Mouse (Mus musculus) monocyte, adult 5-6 weeks (primary cell): Measurements from ENCODE around the gene Hbb-bt. TPM values are rescaled to one million over a fixed set of nuclear protein-coding genes. Genes with fewer than 3 reads are reported as not detected.
"Not testable (repeated sequence)": the region's sequence is repeated elsewhere in the genome, so short reads cannot be mapped to it uniquely, and the experiment has no call there.

ENCODE experiments used
- ATAC-seq: fragments of 153-309, 156-312 bp; replicated peaks from 2 replicates; pipeline ENCODE4 v1.8.0; 2017; ENCODE audit warnings: mild to moderate bottlenecking; ENCODE audit not compliant: low TSS enrichment, insufficient number of reproducible peaks, severe bottlenecking, poor library complexity, low FRiP score
- total RNA-seq: library from RNA; stranded (forward); fragments of 200-1000, 200-491, 200-594 nt; gene quantifications from 3 replicates; pipeline ENCODE4 v1.2.3, GENCODE M21; 2017

The Hbb-bt gene
- total RNA-seq, 1 experiment from 2014 or later, result 1,259 TPM

- ATAC-seq, result no peak
These were observed 3.5 kb downstream of the Hbb-bt start for GRCm38 (mm10) chr7:103810296-103810695.

DNA sequence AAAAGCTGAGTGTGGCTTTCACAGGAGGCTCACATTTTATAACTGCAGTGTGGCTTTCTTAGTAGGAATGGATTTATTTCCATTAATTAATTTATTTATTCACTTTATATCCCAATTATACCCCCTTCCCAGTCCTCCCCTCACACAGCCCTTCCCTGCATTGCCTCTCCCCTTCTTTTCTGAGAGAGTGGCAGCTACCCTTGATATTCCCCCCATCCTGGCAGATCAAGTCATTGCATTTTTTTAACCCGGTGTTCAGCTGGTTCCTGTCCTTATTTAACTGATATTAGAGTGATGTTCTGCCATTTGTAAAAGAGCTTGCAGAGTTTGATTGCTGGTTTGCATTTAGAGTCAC is 4.0 kb downstream of the Hbb-bt start:
- ATAC-seq, result no peak

DNA sequence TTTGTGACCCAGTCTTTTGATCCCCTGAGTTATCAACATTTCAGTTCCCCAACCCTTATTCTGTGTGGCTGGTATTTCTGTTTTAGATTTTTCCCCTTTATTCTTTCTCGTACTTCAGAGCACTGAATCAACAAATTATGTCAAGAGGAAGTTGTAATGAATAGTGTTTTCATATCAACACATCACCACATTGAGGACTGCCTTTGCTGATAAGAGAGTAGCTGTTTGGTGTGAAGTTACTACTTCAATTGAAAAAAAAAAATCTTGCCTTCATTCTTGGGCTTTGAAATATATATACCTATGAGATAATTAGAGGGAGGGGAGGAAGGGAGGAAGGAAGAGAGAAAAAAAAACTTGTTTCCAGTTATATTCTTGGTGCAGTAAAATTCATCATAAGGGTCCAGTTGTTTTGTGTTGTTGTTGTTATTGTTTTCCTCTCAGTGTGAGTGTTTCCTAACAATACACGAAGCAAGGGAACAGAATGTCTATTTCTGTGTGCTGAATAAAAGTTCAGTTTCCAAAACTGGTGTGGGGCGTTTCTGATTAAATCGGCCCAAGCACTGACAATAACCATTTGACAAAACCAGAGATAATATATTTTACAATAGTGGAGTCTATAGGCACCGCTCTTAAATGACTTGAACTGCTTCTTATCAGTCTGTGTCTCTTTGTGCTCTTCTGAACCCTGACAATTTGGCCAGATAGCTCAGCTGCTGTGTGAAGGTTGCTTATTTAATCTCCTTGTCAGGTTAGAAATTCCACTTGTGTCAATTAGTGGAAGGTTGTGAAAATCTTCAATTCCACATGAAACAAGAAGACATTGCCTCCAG is 4.6 kb downstream of the Hbb-bt start:
- ATAC-seq, result no peak

GRCm38 (mm10) chr7:103808120-103808519 is 5.7 kb downstream of the Hbb-bt start:
- ATAC-seq, result not testable (repeated sequence)

GRCm38 (mm10) chr7:103806856-103807255 is 6.9 kb downstream of the Hbb-bt start:
- 0 out of 2 replicates have a peak, but pooled peaks have one; percentile 31 for ATAC-seq

DNA sequence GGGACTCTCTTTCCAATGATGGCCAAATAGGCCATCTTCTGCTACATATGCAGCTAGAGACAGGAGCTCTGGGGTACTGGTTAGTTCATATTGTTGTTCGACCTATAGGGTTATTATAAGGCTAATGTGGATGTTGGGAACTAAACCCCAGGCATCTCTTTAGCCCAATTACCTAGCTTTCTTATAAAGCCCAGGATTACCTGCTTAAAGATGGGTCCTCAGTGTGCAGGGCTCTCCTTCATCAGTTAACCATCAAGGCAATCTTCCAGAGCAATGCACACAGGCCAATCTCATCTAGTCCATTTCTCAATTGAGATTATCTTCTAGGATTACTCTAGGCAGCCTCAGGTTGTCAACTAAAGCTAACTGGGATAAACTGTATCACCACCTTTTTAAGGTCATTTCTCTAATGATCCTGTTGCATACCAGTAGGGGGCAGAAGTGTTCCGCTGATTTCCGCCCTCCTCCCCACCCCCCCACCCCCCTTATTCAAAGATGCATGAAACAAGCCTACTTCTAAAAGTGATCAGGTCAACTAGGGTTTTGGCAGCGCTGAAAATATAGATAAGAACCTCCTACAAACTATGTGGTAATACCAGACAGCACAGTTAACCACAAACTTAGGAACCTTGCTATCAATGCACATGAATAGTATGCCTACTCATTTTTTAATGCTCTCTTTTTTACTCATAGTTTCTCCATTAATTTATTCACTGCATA is 21.0 kb downstream of the Hbb-bt start:
- ATAC-seq, result no peak

DNA sequence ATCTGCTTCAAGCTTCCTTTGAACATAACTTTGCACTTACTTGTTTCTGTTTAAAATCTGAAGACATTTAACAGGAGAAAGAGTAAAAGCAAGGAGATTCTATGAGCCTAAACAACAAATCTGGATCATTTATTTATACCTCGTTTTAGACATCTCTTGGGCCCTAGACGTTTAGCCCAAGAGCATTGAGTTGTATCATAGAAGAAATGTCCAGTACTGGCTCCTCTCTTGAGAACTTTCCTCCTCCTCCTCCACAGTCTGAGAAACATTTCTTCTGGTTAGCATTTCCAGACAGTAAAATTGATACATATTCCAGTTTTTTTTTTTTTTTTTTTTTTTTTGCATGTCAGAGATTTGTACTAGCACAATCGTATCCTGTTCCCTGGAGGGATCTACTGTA is 22.1 kb downstream of the Hbb-bt start, which contains the start of gene Olfr67:
Gene Olfr67 (minus strand): TSS at position 101 of the 400 bp plus-strand sequence.
- no peak for ATAC-seq

- ATAC-seq, result no peak
These were observed 34.2 kb downstream of the Hbb-bt start, which contains the start of gene Olfr68 for GRCm38 (mm10) chr7:103779598-103779997. Gene Olfr68, minus strand, starts transcription at chr7:103779698.

GRCm38 (mm10) chr7:103777652-103778051 is 36.1 kb downstream of the Hbb-bt start:
- ATAC-seq, result not testable (repeated sequence)

GRCm38 (mm10) chr7:103771494-103771893 is 42.3 kb downstream of the Hbb-bt start, which contains the start of gene Olfr69:
Gene Olfr69, minus strand, starts transcription at chr7:103771594.
- ATAC-seq, result no peak

DNA sequence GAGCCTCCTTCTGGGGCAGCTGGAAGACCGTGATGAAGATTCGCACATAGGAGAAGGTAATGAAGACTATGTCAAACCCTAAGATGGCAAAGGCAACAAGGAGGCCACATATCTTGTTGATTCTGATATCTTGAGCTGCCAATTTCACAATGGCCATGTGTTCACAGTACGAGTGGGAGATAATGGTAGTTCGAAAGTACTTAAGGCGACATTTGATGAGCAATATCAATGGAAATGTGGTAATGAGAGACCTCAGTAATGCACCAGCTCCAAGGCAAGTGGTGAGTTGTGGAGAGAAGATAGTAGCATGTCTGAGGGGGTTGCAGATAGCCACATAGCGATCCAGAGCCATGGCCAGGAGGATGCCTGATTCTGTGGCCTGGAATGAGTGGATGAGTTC is 46.1 kb downstream of the Hbb-bt start:
- not testable (repeated sequence) for ATAC-seq

Other genes with a start within 250 kb of the Hbb-bt start
- not detected in 3 replicates for gene Olfr616, start 244.9 kb downstream of the Hbb-bt start, total RNA-seq
- not detected in 3 replicates for gene Olfr617, start 240.9 kb downstream of the Hbb-bt start, total RNA-seq
- gene Olfr618, start 223.9 kb downstream of the Hbb-bt start, total RNA-seq, result not detected in 3 replicates
- not detected in 3 replicates for gene Olfr619, start 213.4 kb downstream of the Hbb-bt start, total RNA-seq
- not detected in 3 replicates for gene Olfr620, start 201.5 kb downstream of the Hbb-bt start, total RNA-seq
- not detected in 3 replicates for gene Olfr622, start 171.3 kb downstream of the Hbb-bt start, total RNA-seq
- gene Olfr623, start 150.3 kb downstream of the Hbb-bt start, total RNA-seq, result not detected in 3 replicates
- gene Olfr624, start 142.8 kb downstream of the Hbb-bt start, total RNA-seq, result not detected in 3 replicates
- gene Olfr625-ps1, start 131.3 kb downstream of the Hbb-bt start, total RNA-seq, result not detected in 3 replicates
- not detected in 3 replicates for gene Olfr243, start 99.3 kb downstream of the Hbb-bt start, total RNA-seq
- not detected in 3 replicates for gene Olfr628, start 83.6 kb downstream of the Hbb-bt start, total RNA-seq
- gene Olfr629, start 69.1 kb downstream of the Hbb-bt start, total RNA-seq, result 0.39 TPM in 1 of 3 replicates, not detected in the others
- gene Olfr630, start 56.7 kb downstream of the Hbb-bt start, total RNA-seq, result not detected in 3 replicates
- not detected in 3 replicates for gene Olfr69, start 42.4 kb downstream of the Hbb-bt start, total RNA-seq
- not detected in 3 replicates for gene Olfr68, start 34.3 kb downstream of the Hbb-bt start, total RNA-seq
- not detected in 3 replicates for gene Olfr67, start 22.2 kb downstream of the Hbb-bt start, total RNA-seq
- 710 to 7,610 TPM (median 7,195 TPM) in 3 replicates for gene Hbb-bs, start 14.1 kb upstream of the Hbb-bt start, total RNA-seq
- gene Hbb-bh2, start 26.5 kb upstream of the Hbb-bt start, total RNA-seq, result not detected in 3 replicates
- gene Hbb-bh1, start 29.2 kb upstream of the Hbb-bt start, total RNA-seq, result not detected in 3 replicates
- gene Hbb-y, start 39.2 kb upstream of the Hbb-bt start, total RNA-seq, result not detected in 3 replicates
- not detected in 3 replicates for gene Olfr66, start 72.3 kb upstream of the Hbb-bt start, total RNA-seq
- not detected in 3 replicates for gene Olfr64, start 80.5 kb upstream of the Hbb-bt start, total RNA-seq
- gene Olfr65, start 89.5 kb upstream of the Hbb-bt start, total RNA-seq, result not detected in 3 replicates
- not detected in 3 replicates for gene Olfr631, start 114.8 kb upstream of the Hbb-bt start, total RNA-seq
- gene Olfr632, start 120.4 kb upstream of the Hbb-bt start, total RNA-seq, result not detected in 3 replicates
- not detected in 3 replicates for gene Olfr633, start 130.4 kb upstream of the Hbb-bt start, total RNA-seq
- 0.11 TPM in 1 of 3 replicates, not detected in the others for gene Olfr635, start 157.2 kb upstream of the Hbb-bt start, total RNA-seq
- not detected in 3 replicates for gene Olfr638, start 184.8 kb upstream of the Hbb-bt start, total RNA-seq
- not detected in 3 replicates for gene Olfr639, start 203.3 kb upstream of the Hbb-bt start, total RNA-seq
- not detected in 3 replicates for gene Olfr640, start 211.6 kb upstream of the Hbb-bt start, total RNA-seq
- not detected in 3 replicates for gene Olfr641, start 221.4 kb upstream of the Hbb-bt start, total RNA-seq
- not detected in 3 replicates for gene Olfr642, start 238.7 kb upstream of the Hbb-bt start, total RNA-seq
- gene 4930516K23Rik, start 247.4 kb upstream of the Hbb-bt start, total RNA-seq, result not detected in 3 replicates